Mouse (Mus musculus): Measurements from ENCODE around the gene Mtmr10. TPM values are rescaled to one million over a fixed set of nuclear protein-coding genes. Genes with fewer than 3 reads are reported as not detected.

Gene Mtmr10
- 17.7 and 17.8 TPM in 2 replicates for polyA plus RNA-seq (2014; fragmentation: Nextera tagmentation; extraction: Ambion mirVana)

- DNase-seq (ENCODE audit: low spot score, missing footprints) (peak; percentile 100), ATAC-seq (ENCODE audit: low FRiP score) (peak; percentile 99)
- Histone ChIP-seq H3K4me2 (peak within 1 kb of the TSS; percentile 61), H3K4me3 (ENCODE audit: low read depth, low read length) (peak within 1 kb of the TSS; percentile 69), H3K36me3 (ENCODE audit: control insufficient read depth, insufficient read depth, low read length) (no peaks in the 10 kb centered on the region; the same call in 1 of the 2 replicates), H3K9ac (ENCODE audit: low read length) (peak within 1 kb of the TSS; percentile 87), H3K9me3 (ENCODE audit: control insufficient read depth, low read length) (no peaks in the 10 kb centered on the region), H3K4me1 (ENCODE audit: control insufficient read depth, insufficient read depth, low read length) (peaks cover 2% of the 10 kb centered on the region), H3K27ac (ENCODE audit: low read depth, low read length) (peak within 1 kb of the TSS; percentile 71), H3K27me3 (ENCODE audit: control insufficient read depth, insufficient read depth, low read length) (no peaks in the 10 kb centered on the region)
- WGBS, result under 1% methylated on average over 77 of the region's 77 CpGs
Measured at GRCm38 (mm10) chr7:64287414-64288091, at the start of gene Mtmr10. Gene Mtmr10 (plus strand): TSS chr7:64287653.

GRCm38 (mm10) chr7:64237747-64238146, 49.7 kb upstream of the Mtmr10 start:
- no peaks in the 10 kb centered on the region for H3K4me1 ChIP-seq (ENCODE audit: control insufficient read depth, insufficient read depth, low read length)
- peak; percentile 49 for DNase-seq (ENCODE audit: low spot score, missing footprints)
- H3K27me3 ChIP-seq (ENCODE audit: control insufficient read depth, insufficient read depth, low read length), result no peaks in the 10 kb centered on the region
- no peak overlapping the region for H3K27ac ChIP-seq (ENCODE audit: low read depth, low read length)
- H3K9ac ChIP-seq (ENCODE audit: low read length), result no peak overlapping the region
- no peak overlapping the region for H3K4me3 ChIP-seq (ENCODE audit: low read depth, low read length)
- no peaks in the 10 kb centered on the region for H3K36me3 ChIP-seq (ENCODE audit: control insufficient read depth, insufficient read depth, low read length)
- no peaks in the 10 kb centered on the region for H3K9me3 ChIP-seq (ENCODE audit: control insufficient read depth, low read length)
- no peak overlapping the region for H3K4me2 ChIP-seq
- WGBS, result 93% methylated on average over 8 of the region's 8 CpGs
- no peak for ATAC-seq (ENCODE audit: low FRiP score)

- Histone ChIP-seq H3K9me3 (ENCODE audit: control insufficient read depth, low read length) (no peaks in the 10 kb centered on the region), H3K27me3 (ENCODE audit: control insufficient read depth, insufficient read depth, low read length) (no peaks in the 10 kb centered on the region), H3K4me2 (no peak overlapping the region), H3K36me3 (ENCODE audit: control insufficient read depth, insufficient read depth, low read length) (no peaks in the 10 kb centered on the region), H3K9ac (ENCODE audit: low read length) (no peak overlapping the region), H3K27ac (ENCODE audit: low read depth, low read length) (no peak overlapping the region), H3K4me1 (ENCODE audit: control insufficient read depth, insufficient read depth, low read length) (no peaks in the 10 kb centered on the region), H3K4me3 (ENCODE audit: low read depth, low read length) (no peak overlapping the region)
- ATAC-seq (ENCODE audit: low FRiP score), result no peak
- whole genome bisulfite sequencing, result 90% methylated on average over 7 of the region's 7 CpGs
- DNase-seq (ENCODE audit: low spot score, missing footprints), result peak; percentile 37
Measured at GRCm38 (mm10) chr7:64238410-64239086, 48.9 kb upstream of the Mtmr10 start.

- Histone ChIP-seq H3K27me3 (ENCODE audit: control insufficient read depth, insufficient read depth, low read length) (no peaks in the 10 kb centered on the region), H3K4me2 (no peak overlapping the region), H3K36me3 (ENCODE audit: control insufficient read depth, insufficient read depth, low read length) (no peaks in the 10 kb centered on the region), H3K9me3 (ENCODE audit: control insufficient read depth, low read length) (no peaks in the 10 kb centered on the region), H3K4me3 (ENCODE audit: low read depth, low read length) (no peak overlapping the region), H3K9ac (ENCODE audit: low read length) (no peak overlapping the region), H3K4me1 (ENCODE audit: control insufficient read depth, insufficient read depth, low read length) (no peaks in the 10 kb centered on the region), H3K27ac (ENCODE audit: low read depth, low read length) (no peak overlapping the region)
- WGBS, result 89% methylated on average over 9 of the region's 9 CpGs
- ATAC-seq (ENCODE audit: low FRiP score) (no peak), DNase-seq (ENCODE audit: low spot score, missing footprints) (peak; percentile 10)
Measured at GRCm38 (mm10) chr7:64239138-64239805, 48.2 kb upstream of the Mtmr10 start.

GRCm38 (mm10) chr7:64239806-64240315, 47.6 kb upstream of the Mtmr10 start:
- Histone ChIP-seq H3K36me3 (ENCODE audit: control insufficient read depth, insufficient read depth, low read length) (no peaks in the 10 kb centered on the region), H3K27ac (ENCODE audit: low read depth, low read length) (no peak overlapping the region), H3K9ac (ENCODE audit: low read length) (no peak overlapping the region), H3K4me2 (no peak overlapping the region), H3K27me3 (ENCODE audit: control insufficient read depth, insufficient read depth, low read length) (no peaks in the 10 kb centered on the region), H3K4me3 (ENCODE audit: low read depth, low read length) (no peak overlapping the region), H3K9me3 (ENCODE audit: control insufficient read depth, low read length) (no peaks in the 10 kb centered on the region), H3K4me1 (ENCODE audit: control insufficient read depth, insufficient read depth, low read length) (no peaks in the 10 kb centered on the region)
- 89% methylated on average over 4 of the region's 4 CpGs for WGBS
- DNase-seq (ENCODE audit: low spot score, missing footprints) (peak; percentile 6), ATAC-seq (ENCODE audit: low FRiP score) (no peak)

- H3K27me3 ChIP-seq (ENCODE audit: control insufficient read depth, insufficient read depth, low read length), result no peaks in the 10 kb centered on the region
Measured at GRCm38 (mm10) chr7:64242424-64242823, 45.0 kb upstream of the Mtmr10 start.

GRCm38 (mm10) chr7:64244371-64244770, 43.1 kb upstream of the Mtmr10 start:
- H3K9me3 ChIP-seq (ENCODE audit: control insufficient read depth, low read length), result no peaks in the 10 kb centered on the region
- 89% methylated on average over 6 of the region's 6 CpGs for WGBS

More at GRCm38 (mm10) chr7:64242424-64242823, 45.0 kb upstream of the Mtmr10 start:
- ATAC-seq (ENCODE audit: low FRiP score) (no peak), DNase-seq (ENCODE audit: low spot score, missing footprints) (peak; percentile 23)
- Histone ChIP-seq H3K4me2 (no peak overlapping the region), H3K27ac (ENCODE audit: low read depth, low read length) (no peak overlapping the region), H3K9me3 (ENCODE audit: control insufficient read depth, low read length) (no peaks in the 10 kb centered on the region), H3K4me3 (ENCODE audit: low read depth, low read length) (no peak overlapping the region), H3K9ac (ENCODE audit: low read length) (no peak overlapping the region), H3K36me3 (ENCODE audit: control insufficient read depth, insufficient read depth, low read length) (no peaks in the 10 kb centered on the region), H3K4me1 (ENCODE audit: control insufficient read depth, insufficient read depth, low read length) (0 out of 2 replicates have a peak, but pooled peaks cover 2% of the 10 kb centered on the region)
- WGBS, result 70% methylated on average over 4 of the region's 4 CpGs

GRCm38 (mm10) chr7:64246713-64247112, 40.7 kb upstream of the Mtmr10 start:
- ATAC-seq (ENCODE audit: low FRiP score), result no peak
- no peaks in the 10 kb centered on the region for H3K27me3 ChIP-seq (ENCODE audit: control insufficient read depth, insufficient read depth, low read length)
- H3K9ac ChIP-seq (ENCODE audit: low read length), result no peak overlapping the region
- 0 out of 2 replicates have a peak, but pooled peaks cover 2% of the 10 kb centered on the region for H3K4me1 ChIP-seq (ENCODE audit: control insufficient read depth, insufficient read depth, low read length)
- H3K4me3 ChIP-seq (ENCODE audit: low read depth, low read length), result no peak overlapping the region
- H3K36me3 ChIP-seq (ENCODE audit: control insufficient read depth, insufficient read depth, low read length), result no peaks in the 10 kb centered on the region
- H3K27ac ChIP-seq (ENCODE audit: low read depth, low read length), result no peak overlapping the region
- WGBS, result 68% methylated on average over 4 of the region's 4 CpGs
- H3K4me2 ChIP-seq, result no peak overlapping the region
- no peaks in the 10 kb centered on the region for H3K9me3 ChIP-seq (ENCODE audit: control insufficient read depth, low read length)
- DNase-seq (ENCODE audit: low spot score, missing footprints), result peak; percentile 72

More at GRCm38 (mm10) chr7:64244371-64244770, 43.1 kb upstream of the Mtmr10 start:
- Histone ChIP-seq H3K27ac (ENCODE audit: low read depth, low read length) (no peak overlapping the region), H3K4me3 (ENCODE audit: low read depth, low read length) (no peak overlapping the region), H3K4me2 (no peak overlapping the region), H3K9ac (ENCODE audit: low read length) (no peak overlapping the region), H3K4me1 (ENCODE audit: control insufficient read depth, insufficient read depth, low read length) (0 out of 2 replicates have a peak, but pooled peaks cover 2% of the 10 kb centered on the region), H3K27me3 (ENCODE audit: control insufficient read depth, insufficient read depth, low read length) (no peaks in the 10 kb centered on the region), H3K36me3 (ENCODE audit: control insufficient read depth, insufficient read depth, low read length) (no peaks in the 10 kb centered on the region)
- ATAC-seq (ENCODE audit: low FRiP score) (no peak), DNase-seq (ENCODE audit: low spot score, missing footprints) (no peak)

Measured in midbrain, embryonic 11.5 days (tissue).